Comparison of ENCODE assay signal across 9 mouse cellular contexts in the genomic region with DNA sequence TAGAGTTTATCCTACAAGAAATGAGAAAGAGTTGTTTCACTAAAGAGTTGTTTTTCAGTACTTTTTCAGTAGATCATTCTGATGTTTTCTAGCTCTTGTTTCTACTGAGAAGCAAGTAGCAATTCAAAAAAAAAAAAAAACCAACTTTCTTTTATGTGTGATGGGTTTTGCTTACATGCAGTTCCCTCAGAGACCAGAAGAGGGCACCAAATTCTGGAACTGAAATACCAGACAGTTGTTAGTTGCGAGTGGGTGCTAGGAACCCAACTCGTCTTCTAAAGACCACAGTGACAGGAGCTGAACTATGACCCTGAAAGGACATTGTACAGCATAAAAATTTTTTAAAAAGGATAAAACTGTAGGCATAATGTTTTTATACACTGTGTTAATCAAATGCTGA. TPM values are rescaled to one million over a fixed set of nuclear protein-coding genes. Genes with fewer than 3 reads are reported as not detected.
DNase-seq lines count a peak whose midpoint lies in the region; ATAC-seq and TF ChIP-seq lines count a peak whose summit lies in the region.
"Had no signal": no experiment of that assay in that cellular context is flagged by ENCODE, and none has a peak within 500 bp of the region (broad histone marks: within the 10 kb centered on the region; RNA-seq: fewer than 3 reads in every experiment).

No protein-coding gene starts in this region.

- DNase-seq in heart, postnatal 0 days (ENCODE audit: low spot score) = no peak
- no peak for DNase-seq in heart, adult 18-20 months
- DNase-seq in thymus, adult 2 months = peak; percentile 52
- no peak for DNase-seq in thymus, adult 18-20 months
- peak; percentile 28 for DNase-seq in lung, postnatal 14 days
- peak; percentile 68 for DNase-seq in thymus, postnatal 4 days
- DNase-seq in right cerebral cortex, postnatal 36 days (ENCODE audit: low spot score in 2 of 2) = no peak
- DNase-seq in layer of hippocampus, adult 8-10 months (ENCODE audit: low spot score in 2 of 2) = no peak

- 90% methylated on average over 2 of the region's 2 CpGs for WGBS in heart, postnatal 0 days
- 97% methylated on average over 2 of the region's 2 CpGs for WGBS in thymus, adult 2 months

- no peaks in the 10 kb centered on the region; the same call in 1 of the 2 replicates for H3K9me3 ChIP-seq in heart, postnatal 0 days (replicated peaks; ENCODE audit: control insufficient read depth, low read length)

- H3K36me3 ChIP-seq in heart, postnatal 0 days (replicated peaks; ENCODE audit: control insufficient read depth, insufficient read depth, low read length) = peaks cover 12% of the 10 kb centered on the region
- H3K36me3 ChIP-seq in thymus, adult 2 months (ENCODE audit: control insufficient read depth, insufficient read depth, low read length) = no peaks in the 10 kb centered on the region

- H3K27me3 ChIP-seq in heart, postnatal 0 days (ENCODE audit: control insufficient read depth, insufficient read depth, low read length) = no peaks in the 10 kb centered on the region
- H3K27me3 ChIP-seq in thymus, adult 2 months (ENCODE audit: control insufficient read depth, insufficient read depth, low read length) = no peaks in the 10 kb centered on the region
- H3K27me3 ChIP-seq: neural tube, embryonic 13.5 days had no signal

- no peak for TF ChIP-seq EP300 in heart, postnatal 0 days (IDR thresholded peaks at IDR 0.05; ENCODE audit: low read depth)

- H3K27ac ChIP-seq in heart, postnatal 0 days (ENCODE audit: low read depth) = no peak overlapping the region
- no peak overlapping the region for H3K27ac ChIP-seq in thymus, adult 2 months (ENCODE audit: control insufficient read depth, insufficient read depth, low read length)
- H3K27ac ChIP-seq: neural tube, embryonic 13.5 days had no signal

- peaks cover 18% of the 10 kb centered on the region for H3K4me1 ChIP-seq in heart, postnatal 0 days (ENCODE audit: control insufficient read depth, insufficient read depth)
- peaks cover 7% of the 10 kb centered on the region; the same call in 1 of the 2 replicates for H3K4me1 ChIP-seq in thymus, adult 2 months (replicated peaks; ENCODE audit: control insufficient read depth, insufficient read depth, low read length)

- peak; percentile 44 for TF ChIP-seq CTCF in heart, postnatal 0 days (IDR thresholded peaks at IDR 0.05; ENCODE audit: low read depth)
- TF ChIP-seq CTCF in thymus, adult 2 months (IDR thresholded peaks at IDR 0.05; ENCODE audit: borderline replicate concordance, control insufficient read depth, extremely low read depth, insufficient read depth, low read length, poor library complexity) = no peak

- no peak for ATAC-seq in heart, postnatal 0 days (ENCODE audit: insufficient read depth, low read depth)

- H3K4me3 ChIP-seq in heart, postnatal 0 days (ENCODE audit: low read depth, low read length) = no peak overlapping the region
- H3K4me3 ChIP-seq in thymus, adult 2 months (ENCODE audit: control insufficient read depth, insufficient read depth, low read length) = no peak overlapping the region
- H3K4me3 ChIP-seq: neural tube, embryonic 13.5 days had no signal

- H3K9ac ChIP-seq in heart, postnatal 0 days (replicated peaks; ENCODE audit: low read depth, low read length) = no peak overlapping the region
- H3K9ac ChIP-seq: neural tube, embryonic 13.5 days had no signal

- no peak overlapping the region for H3K4me2 ChIP-seq in heart, postnatal 0 days (ENCODE audit: low read depth, low read length)
- H3K4me2 ChIP-seq: neural tube, embryonic 13.5 days had no signal

- TF ChIP-seq POLR2A in thymus, adult 2 months (IDR thresholded peaks at IDR 0.05; ENCODE audit: control insufficient read depth, extremely low read depth, insufficient read depth, low read length, poor library complexity) = no peak

RNA-seq across cellular contexts. Expression of a gene that starts 2.4 kb away (rescaled TPM):
- total RNA-seq in heart, postnatal 0 days (2014; rRNA removed; ENCODE audit: low replicate concordance) = 25.0 and 37.9 TPM in 2 replicates
- polyA plus RNA-seq in heart, postnatal 0 days (2015; fragmentation: Nextera tagmentation; extraction: Ambion mirVana) = 58.8 and 63.9 TPM in 2 replicates
- total RNA-seq in heart, adult 18-20 months (2021) = 10 to 100 TPM; 37.0 to 45.2 TPM
- polyA plus RNA-seq in thymus, adult 2 months (2012; rRNA removed) = 4.4 and 7.0 TPM in 2 replicates
- 10 to 100 TPM; 35.1 to 36.7 (median 35.7) TPM for total RNA-seq in layer of hippocampus, adult 8-10 months (2022)

RNA-seq across cellular contexts. Expression of a gene that starts 22.6 kb away (rescaled TPM):
- 16.1 and 19.7 TPM in 2 replicates for total RNA-seq in heart, postnatal 0 days (2014; rRNA removed; ENCODE audit: low replicate concordance)
- 11.3 and 12.0 TPM in 2 replicates for polyA plus RNA-seq in heart, postnatal 0 days (2015; fragmentation: Nextera tagmentation; extraction: Ambion mirVana)
- total RNA-seq in heart, adult 18-20 months (2021) = 1 to 10 TPM; 3.2 to 4.3 TPM
- 0.15 and 0.38 TPM in 2 replicates for polyA plus RNA-seq in thymus, adult 2 months (2012; rRNA removed)
- 10 to 100 TPM; 17.7 to 21.7 (median 20.7) TPM for total RNA-seq in layer of hippocampus, adult 8-10 months (2022)

RNA-seq across cellular contexts. Expression of a gene that starts 49.3 kb away (rescaled TPM):
- 17.9 and 30.7 TPM in 2 replicates for total RNA-seq in heart, postnatal 0 days (2014; rRNA removed; ENCODE audit: low replicate concordance)
- 24.0 and 24.9 TPM in 2 replicates for polyA plus RNA-seq in heart, postnatal 0 days (2015; fragmentation: Nextera tagmentation; extraction: Ambion mirVana)
- 10 to 100 TPM; 28.4 to 29.5 TPM for total RNA-seq in heart, adult 18-20 months (2021)
- 7.9 and 10.2 TPM in 2 replicates for polyA plus RNA-seq in thymus, adult 2 months (2012; rRNA removed)
- 10 to 100 TPM; 53.6 to 71.0 (median 63.8) TPM for total RNA-seq in layer of hippocampus, adult 8-10 months (2022)

Comparison
In these comparisons a context has a peak if more than half of its experiments do, and no peak if none do; other contexts are left out.
1. DNase-seq: peak in thymus, adult 2 months (single experiment), lung, postnatal 14 days (single experiment) and thymus, postnatal 4 days (single experiment); none in heart, postnatal 0 days (single experiment), heart, adult 18-20 months (0 of 2), thymus, adult 18-20 months (0 of 2), right cerebral cortex, postnatal 36 days (0 of 2) and layer of hippocampus, adult 8-10 months (0 of 2).